Mouse (Mus musculus) regulatory T cell (primary cell): ENCODE data around the gene Cpa4.

Experiments used
- in situ Hi-C: fragments of 300-600 bp; cut with MboI, MseI; formaldehyde crosslinking; loops from one replicate; pipeline ENCODE4 v1.15.1; 2025; ENCODE audit warnings: high pct_unique_total_duplicates

Cpa4 gene

DNA sequence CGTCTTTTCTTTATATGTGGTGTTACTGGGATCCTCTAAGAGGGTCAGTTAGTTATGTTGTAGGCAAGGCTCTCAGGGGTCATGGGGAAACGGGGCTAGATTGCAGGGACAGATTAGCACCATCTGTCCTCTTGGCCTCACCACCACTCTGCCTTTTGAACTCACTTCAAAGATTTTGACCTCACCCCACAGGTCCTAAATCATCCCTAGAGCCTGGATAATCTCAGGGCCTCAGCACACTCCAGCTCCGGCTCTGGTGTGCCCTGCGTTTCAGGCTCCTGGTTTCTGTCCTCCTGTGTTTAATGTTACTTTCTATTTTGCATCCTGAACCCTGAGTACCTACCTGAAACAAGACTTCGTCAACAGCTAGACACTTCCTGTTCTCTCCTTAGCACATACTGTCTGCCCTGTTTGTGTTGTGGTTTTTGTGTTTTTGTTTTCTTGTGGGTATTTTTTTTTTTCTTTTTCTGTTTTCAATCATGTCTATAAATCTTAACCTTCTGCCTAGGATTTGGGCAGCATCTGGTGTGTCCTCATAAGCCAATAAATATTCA is 23.8 kb downstream of the Cpa4 start:
- in situ Hi-C loops = no loop called here

DNA sequence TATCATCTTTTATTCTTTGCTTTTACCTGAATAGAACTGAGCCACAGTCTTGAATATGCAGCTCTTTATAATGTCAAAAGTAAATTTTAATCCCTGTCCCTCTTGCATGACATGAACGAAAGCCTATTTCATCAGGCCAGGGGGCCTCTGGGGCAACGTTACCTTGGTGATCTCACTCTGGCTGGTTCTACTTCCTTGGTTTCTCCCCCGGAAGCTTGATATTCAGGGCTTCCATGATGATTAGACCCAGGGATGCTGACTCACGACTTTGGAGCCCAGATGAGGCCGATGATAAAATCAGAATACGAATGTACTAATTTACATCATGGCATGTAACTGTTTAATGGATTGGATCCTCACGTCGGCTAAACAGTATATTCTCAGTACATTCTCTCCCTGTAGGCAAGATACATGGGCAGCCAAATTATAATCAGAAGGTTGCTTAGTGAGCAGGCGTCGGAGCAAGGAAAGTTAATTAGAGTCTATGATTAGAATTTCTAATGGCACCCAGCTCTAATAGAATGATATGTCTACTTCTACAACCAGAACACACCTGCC is 24.3 kb downstream of the Cpa4 start:
- in situ Hi-C loops = no loop called here

- in situ Hi-C loops = no loop called here
Measured at GRCm38 (mm10) chr6:30594364-30594763, 26.2 kb downstream of the Cpa4 start.

- in situ Hi-C loops = no loop called here
Measured at GRCm38 (mm10) chr6:30596230-30596898, 28.2 kb downstream of the Cpa4 start.

DNA sequence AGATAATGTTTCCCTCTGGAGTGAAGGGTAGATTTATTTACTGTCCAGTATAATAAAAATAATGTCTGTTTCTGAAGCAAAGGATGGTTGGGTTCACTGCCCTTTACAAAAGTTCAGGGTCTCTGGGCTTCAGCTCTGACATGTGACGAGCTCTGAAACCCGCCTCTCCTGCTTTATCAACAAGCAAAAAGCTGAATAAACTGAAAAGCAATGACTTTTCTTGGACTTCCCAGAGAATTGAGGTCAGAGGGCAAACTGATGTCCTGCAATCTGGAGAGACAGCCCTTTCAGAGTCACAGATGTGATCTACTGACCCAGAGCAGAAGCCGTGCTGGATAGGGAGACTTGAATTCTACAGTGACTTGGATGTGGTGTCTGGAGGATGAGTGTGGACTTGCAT is 31.9 kb downstream of the Cpa4 start:
- in situ Hi-C loops = loop anchor here (5.0 kb wide), 1 partner anchor 202 kb away; no protein-coding TSS in a partner anchor

- in situ Hi-C loops = loop anchor here (5.0 kb wide), 1 partner anchor 201 kb away; no protein-coding TSS in a partner anchor
Measured at GRCm38 (mm10) chr6:30600995-30601394, 32.8 kb downstream of the Cpa4 start.

- in situ Hi-C loops = loop anchor here (5.0 kb wide), 1 partner anchor 198 kb away; no protein-coding TSS in a partner anchor
Measured at GRCm38 (mm10) chr6:30604342-30604867, 36.2 kb downstream of the Cpa4 start.

DNA sequence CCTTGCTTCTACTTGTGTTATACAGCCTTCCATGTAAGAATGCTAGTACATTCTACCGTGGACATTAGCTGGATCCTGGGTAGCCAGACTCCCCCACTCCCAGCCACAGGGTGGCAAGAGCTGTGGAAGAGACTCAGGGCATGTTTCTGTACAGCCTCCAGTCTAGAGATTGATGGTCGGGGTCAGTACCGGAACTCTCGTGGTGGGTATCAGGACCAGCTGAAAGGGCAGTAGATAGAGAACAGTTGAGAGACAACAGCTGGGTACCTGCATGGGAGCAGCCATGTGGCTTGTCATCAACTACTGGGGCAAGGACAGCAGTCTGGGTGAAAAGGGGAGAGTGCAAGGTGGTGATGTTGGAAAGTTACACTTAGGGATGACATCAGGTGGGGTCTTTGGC is 36.9 kb downstream of the Cpa4 start:
- in situ Hi-C loops = no loop called here

DNA sequence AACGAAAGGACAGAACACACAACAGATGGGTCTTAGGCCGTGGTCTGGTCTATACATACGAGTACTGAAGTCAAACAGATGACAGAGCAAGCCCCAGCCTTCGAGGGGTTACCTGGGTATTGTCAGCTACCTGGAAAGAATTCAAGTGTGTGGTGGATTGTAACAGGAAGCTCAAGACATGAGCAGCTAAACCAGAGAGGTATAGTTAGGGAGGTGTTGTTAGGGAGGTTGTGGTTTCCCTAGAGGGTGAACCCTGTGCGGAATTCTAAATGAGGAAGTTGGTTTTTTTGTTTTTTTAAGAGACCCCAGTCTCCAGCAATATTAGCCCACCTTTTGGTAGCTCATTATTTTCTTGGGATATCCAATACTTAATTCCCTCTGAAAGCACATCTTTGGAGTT is 37.5 kb downstream of the Cpa4 start:
- in situ Hi-C loops = no loop called here

GRCm38 (mm10) chr6:30610710-30611109 is 42.5 kb downstream of the Cpa4 start, which contains the start of gene Cpa5:
Gene Cpa5, plus strand, starts transcription at chr6:30611010.
- in situ Hi-C loops = loop anchor here (5.0 kb wide), 1 partner anchor 68 kb away; the partner anchor contains the start of gene Cpa2

DNA sequence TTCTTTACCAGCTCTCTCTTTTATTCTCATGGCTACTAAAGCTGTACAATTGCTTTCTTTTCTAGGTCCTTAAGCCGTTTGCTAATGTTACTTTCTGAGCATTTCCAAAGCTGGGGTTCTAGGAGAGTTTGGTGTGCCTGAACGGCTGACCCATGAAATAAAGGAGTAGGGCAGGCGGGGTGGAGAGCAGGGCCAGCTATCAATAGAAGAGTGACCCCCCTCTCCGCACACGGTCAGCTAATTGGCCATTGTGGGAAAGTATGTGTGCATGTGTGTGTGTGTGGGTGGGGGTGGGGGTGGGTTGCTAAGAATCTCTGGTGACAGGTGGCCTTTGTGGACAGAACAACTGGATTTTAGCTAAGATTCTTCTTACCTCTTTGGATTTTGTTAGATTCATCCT is 43.0 kb downstream of the Cpa4 start:
- in situ Hi-C loops = loop anchor here (5.0 kb wide), 1 partner anchor 69 kb away; the partner anchor contains the start of gene Cpa2

DNA sequence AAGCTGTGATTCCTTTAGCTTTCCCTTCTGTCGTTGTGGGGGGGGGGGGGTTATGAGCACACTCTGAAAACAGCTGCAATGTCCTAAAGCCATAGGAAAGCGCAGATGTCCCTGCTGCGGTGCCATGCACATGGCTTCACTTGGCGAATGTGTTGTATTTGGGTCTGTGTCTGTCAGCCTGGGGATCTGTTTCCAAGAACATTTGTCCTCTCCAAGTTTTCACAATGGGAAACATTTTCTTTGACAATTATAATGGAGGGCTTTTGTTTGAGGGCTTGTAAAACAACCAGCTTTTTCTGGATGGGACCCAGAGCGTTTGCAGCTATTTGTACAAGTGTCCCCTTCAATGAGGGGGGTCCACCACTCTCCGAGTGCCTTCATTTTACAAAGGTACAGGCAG is 46.1 kb downstream of the Cpa4 start:
- in situ Hi-C loops = loop anchor here (5.0 kb wide), 1 partner anchor 72 kb away; the partner anchor contains the start of gene Cpa2

GRCm38 (mm10) chr6:30615741-30616140 is 47.6 kb downstream of the Cpa4 start:
- in situ Hi-C loops = no loop called here

DNA sequence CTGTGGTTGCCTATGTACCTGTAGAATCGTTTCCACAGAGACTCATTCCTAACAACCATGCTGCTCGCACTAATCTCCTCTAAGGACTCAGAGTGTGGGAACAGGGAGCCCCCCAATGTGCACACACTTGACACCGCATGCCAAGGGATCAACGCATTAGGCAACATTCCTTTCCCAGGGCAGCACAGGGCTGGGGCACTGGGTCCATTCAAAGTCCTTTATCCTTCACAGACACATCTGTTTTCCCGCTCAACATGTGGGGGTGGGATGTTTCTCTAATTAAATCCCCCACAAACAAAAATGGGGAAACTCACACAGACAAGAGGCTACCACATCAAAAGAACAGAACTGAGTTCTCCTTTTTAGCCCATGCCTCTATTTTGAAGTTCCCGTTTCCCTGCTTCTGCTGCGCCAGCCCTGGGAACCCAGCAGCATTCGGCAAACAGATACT is 48.3 kb downstream of the Cpa4 start:
- in situ Hi-C loops = no loop called here

DNA sequence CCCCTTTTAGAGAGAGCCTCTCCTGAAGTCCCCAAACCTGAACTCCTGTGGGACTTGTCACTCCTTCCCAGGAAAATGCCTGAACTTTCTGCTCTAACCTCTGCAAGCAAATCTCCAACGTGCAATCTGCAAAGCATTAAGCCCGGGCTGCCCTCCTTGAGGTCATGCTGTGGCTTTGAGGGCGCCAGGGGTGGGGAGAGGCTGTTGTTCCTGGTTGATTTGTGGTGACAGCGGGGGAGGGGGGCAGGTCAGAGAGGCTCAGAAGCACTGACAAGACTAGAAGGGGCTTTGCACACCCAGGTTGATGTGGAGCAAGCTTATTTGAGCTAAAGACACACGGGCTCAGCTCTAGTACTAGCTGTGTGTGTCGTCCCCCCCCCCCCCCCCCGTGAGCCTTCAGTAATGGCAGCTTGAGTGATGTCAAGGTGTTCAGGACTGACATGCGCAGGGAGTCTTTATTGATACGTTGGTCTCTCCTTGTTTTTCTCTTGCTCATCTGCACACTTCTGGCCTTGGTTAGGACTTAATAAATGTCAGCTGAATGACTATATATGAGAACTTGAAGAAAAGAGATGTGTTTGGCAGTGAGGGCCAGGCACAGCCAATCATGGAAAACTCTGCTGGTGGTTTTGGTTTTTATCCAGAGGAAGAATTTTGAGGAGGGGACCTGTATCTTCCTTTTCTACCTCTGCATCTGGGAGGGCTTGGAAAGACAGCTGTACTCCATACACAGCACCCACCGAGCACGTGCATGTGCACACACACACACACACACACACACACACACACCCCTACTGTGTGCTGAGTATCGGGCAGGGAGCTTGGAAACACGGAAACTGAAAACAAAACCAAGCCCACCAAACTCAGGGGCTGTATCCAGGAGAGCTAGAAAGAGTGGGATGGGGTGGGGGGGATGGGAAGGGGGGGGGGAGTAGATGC is 49.1 kb downstream of the Cpa4 start:
- in situ Hi-C loops = no loop called here

DNA sequence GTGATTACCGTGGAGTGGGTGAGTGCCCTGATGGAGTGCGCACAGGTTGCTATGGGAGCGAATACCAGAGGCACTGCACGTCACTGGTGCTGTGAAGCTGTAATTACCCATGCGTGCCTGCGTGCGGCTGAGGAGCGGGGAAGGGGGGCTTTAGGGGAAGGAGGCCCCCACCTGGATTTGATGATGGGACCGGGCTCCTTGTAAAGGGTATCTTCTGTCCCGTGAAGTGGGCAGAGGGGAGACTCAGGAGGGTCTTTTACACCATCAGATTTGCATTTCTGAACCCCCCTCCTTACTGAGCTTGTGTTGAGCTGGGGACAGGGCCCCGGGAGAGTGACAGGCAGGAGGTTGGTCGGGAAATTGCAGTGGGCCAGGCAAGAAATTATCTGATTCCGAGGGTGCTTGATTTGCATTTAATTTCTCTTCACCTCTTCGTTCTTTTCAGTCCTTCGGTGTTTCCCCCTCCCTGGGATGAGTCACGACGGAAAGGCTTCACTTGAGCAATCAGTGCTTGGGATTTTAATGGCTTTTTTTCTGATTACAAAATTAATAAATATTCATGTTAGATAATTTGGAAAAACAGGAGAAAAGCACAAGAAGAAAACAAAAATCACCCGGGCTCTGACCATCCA is 49.9 kb downstream of the Cpa4 start:
- in situ Hi-C loops = no loop called here

- in situ Hi-C loops = no loop called here
Measured at GRCm38 (mm10) chr6:30618735-30619134, 50.6 kb downstream of the Cpa4 start.

DNA sequence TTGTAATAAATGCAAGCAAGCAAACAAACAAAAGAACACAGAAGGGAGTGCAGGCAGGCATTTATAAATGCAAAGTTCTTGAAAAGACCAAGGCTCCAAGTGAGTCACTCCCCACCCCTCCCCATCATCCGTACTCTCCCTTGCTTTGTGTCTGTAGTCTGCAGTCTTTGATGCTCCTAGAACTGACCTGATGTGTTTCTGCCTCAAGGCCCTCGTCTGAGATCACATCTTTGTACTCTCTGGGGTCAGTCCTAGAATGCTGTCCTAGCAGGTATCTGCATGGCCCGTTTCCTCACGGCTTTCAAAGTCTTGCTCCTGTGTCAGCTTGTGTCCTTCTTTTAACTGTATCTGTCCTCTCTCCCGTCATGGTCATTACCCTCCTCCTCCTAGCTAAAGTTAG is 51.4 kb downstream of the Cpa4 start:
- in situ Hi-C loops = no loop called here

DNA sequence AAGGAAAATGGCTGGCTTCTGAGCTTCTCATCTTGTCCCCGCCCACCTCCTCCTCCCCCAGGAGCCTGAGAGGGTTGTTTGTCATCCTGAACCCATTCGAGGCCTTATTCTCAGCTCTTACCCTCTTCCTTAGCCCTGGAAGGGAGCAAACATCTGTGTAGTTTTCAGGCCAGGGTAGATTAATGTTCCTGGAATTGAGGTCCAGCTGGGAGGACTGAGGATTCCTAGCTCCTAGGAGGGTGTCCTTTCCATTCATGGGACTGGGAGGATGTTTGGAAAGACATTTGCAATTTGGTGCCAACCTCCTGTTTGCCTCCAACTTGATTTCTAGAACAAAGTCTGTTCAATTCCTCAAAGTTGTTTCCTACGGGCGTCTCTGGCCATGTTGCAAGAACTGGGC is 52.4 kb downstream of the Cpa4 start:
- in situ Hi-C loops = no loop called here

GRCm38 (mm10) chr6:30620994-30621393 is 52.8 kb downstream of the Cpa4 start:
- in situ Hi-C loops = no loop called here

- in situ Hi-C loops = no loop called here
Measured at GRCm38 (mm10) chr6:30621986-30622389, 53.8 kb downstream of the Cpa4 start.
